Mouse (Mus musculus): ENCODE data around the gene Dlec1.

Dlec1 gene

DNA sequence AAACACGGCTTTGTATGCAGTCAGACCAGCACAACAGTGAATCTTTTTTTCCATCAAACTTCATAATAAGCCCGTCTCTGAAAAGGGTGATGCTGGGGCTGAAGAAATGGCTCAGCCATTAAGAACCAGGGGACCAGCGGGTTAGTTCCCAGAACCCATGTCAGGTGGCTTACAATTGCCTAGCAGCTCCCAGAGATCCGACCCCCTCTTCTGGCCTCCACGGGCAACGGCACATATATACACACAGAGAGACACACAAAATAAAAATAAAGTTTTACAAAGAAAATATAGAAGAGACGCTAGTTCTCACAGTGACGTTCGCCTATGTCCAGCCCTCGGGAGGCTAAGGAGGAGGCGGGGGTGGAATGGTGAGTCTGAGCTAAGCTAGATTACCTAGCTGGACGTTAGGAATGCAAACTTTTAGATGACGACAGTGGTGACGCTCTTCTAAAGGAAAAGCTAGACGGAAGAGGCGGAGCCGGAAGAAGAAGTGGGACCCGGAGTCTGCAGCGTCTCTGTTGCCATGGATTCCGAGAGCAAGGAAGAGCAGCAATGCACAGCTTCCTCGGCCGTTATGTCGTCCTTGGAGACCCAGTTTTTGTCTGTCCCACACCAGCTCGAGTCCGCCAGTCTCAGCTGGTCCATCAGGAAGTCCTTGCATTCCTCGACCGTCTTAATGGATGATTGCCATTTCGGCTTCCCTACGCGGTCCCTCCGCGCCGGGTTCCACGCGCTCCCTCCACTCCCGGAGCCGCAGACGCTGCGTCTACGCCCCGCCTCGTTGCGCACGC lies at the start of gene Dlec1:
Dlec1 (plus strand) TSS at position 487 of the 791 bp plus-strand sequence.
- peak; percentile 83 for DNase-seq

GRCm38 (mm10) chr9:119053964-119054576 lies 48.2 kb upstream of the Dlec1 start:
- DNase-seq = no peak

DNA sequence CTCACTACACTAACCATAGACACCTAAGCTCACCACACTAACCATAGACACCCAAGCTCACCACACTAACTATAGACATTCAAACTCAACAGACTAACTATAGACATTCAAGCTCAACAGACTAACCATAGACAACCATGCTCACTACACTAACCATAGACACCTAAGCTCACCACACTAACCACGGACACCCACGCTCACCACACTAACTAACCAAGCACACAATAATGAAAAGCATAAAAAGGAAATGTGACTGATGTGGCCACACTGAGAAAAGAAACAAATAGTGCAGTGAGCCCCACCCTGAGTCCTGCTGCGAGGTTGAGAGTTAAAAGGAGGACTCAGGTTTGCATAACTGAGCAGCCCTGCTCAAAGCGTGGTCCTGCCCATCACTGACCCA lies 46.9 kb upstream of the Dlec1 start:
- DNase-seq = no peak

DNA sequence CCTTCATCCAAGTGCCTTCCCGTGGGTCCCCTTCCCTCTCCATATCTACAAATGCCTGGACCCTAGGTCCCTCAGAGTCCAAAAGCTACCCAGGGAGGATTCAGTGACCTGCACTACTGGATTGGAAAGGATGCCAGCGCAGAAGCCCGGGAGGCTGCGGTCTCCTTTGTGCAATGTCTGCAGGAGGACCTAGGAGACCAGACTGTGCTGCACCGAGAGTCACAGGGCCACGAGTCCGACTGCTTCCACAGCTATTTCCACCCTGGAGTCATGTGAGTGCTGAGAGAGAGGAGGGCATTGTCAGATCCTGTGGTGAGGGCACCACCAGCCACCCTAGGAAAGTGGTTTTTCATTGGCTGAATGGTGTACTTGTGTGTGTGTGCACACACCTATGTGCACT lies 44.0 kb upstream of the Dlec1 start:
- DNase-seq = no peak

DNA sequence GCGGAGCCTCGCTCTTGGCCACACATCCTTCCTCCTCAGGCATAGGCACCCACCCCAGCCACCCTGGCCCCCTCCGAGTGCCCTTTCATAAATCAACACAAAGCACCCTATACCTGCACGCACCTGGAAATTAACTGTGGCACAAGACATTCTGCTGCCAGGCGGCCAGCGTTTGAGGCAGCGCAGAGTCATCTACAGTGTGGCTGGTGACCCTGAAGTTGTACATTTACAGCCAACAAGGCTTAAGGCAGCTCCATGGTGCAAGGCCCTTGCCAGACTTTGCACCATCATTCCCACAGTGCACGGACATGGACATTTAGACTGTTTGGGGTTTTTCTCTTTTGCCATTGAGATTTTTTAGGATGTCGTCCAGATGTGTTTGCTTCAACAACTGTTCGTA lies 41.6 kb upstream of the Dlec1 start:
- no peak for DNase-seq

DNA sequence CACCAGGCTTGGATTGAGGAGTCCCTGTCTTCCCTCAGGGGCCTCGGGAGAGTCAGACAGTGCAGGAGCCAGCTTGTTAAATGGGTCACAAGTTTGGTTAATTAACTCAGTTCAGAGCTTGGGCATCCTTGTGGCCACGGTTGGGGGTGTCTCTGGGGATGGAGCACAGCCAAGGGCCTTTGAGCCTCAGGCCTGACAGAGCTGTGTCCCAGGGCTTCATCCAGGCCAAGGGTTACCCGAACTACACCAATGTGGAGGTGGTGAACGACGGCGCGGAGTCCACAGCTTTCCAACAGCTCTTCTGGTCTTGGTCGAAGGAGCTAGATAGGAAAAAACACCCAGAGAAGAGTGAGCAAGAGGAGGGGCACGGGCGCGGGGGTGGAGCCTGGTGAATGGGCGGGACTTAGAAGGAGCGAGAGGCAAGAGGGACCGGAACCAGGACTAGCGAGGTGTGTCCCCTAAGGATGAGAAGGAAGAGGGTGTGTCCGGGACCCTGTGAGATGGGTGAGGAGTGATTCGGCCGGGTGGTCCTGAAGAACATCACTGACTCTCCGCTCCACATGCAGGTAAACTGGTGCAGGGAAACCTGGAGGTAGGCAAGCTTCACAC lies 39.1 kb upstream of the Dlec1 start:
- no peak for DNase-seq

DNA sequence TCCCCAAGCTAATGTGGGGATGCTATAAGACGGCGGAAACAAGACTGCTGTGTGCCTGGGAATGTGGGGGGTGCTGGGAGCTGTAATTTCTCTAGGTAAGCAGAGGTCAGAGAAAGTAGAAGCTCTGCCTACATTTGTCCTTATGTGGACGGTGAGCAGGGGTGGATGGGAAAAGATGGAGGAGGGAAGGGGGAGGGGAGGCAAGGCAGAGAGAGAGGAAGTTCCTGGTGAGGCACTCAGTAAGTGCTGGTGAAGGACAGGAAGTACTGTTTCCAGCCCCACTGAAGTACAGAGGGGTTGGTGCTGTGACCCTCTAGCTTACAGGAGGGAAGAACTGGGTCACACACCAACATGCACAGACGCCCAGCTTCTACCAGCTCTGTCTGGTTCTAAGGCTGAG lies 38.0 kb upstream of the Dlec1 start:
- no peak for DNase-seq

- DNase-seq = peak; percentile 75
Observed at GRCm38 (mm10) chr9:119067601-119068000, 34.7 kb upstream of the Dlec1 start.

GRCm38 (mm10) chr9:119068266-119068665 lies 34.0 kb upstream of the Dlec1 start:
- no peak for DNase-seq

DNA sequence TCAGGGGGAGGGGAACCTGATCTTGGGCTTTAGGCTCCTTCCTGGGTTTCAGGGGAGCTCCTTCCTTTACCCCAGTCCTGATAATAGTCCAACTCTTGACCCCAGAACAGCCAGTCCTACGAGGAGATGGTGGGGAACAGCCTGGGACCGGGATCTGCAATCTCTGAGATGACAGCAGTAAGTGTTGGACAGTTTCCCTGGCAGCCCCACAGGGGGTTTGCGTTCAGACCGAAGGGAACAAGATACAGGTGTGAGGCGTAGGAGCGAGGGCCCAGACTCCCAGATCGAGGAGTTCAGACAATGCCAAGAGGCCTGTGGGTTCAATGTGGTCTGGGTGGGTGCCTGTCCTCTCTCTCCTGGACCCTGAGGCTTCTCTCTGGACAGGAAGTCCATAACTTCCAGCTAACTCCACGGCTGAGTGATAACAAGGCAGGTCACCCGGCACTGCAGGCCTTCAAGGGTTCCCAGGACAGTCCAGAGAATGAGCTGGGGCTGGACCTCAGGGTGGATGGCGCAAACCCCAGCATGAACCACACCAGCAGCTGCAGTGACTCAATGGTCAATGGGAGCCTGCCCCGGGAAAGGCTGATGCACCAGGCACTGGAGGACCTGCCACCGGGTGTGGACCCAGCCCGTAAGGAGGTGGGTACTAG lies 32.0 kb upstream of the Dlec1 start:
- no peak for DNase-seq

DNA sequence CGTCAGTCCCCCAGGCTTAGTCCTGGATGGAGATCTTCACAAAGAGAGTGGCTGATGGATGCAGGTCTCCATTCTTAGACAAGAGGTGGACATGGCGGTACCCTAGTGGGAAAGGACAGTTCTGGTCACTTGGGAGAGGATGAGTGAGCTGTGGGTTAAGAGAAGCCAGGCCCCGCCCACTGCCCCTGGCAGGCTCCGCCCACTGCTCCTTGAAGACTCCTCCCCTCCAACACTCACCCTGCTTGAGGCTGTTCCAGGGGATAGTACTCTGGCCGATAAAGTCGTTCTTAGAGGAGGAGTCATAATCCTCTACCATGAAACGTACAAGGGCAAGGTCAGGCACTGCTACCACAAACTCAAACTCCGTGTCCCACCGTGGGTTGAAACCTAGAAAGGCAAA lies 30.5 kb upstream of the Dlec1 start:
- no peak for DNase-seq

DNA sequence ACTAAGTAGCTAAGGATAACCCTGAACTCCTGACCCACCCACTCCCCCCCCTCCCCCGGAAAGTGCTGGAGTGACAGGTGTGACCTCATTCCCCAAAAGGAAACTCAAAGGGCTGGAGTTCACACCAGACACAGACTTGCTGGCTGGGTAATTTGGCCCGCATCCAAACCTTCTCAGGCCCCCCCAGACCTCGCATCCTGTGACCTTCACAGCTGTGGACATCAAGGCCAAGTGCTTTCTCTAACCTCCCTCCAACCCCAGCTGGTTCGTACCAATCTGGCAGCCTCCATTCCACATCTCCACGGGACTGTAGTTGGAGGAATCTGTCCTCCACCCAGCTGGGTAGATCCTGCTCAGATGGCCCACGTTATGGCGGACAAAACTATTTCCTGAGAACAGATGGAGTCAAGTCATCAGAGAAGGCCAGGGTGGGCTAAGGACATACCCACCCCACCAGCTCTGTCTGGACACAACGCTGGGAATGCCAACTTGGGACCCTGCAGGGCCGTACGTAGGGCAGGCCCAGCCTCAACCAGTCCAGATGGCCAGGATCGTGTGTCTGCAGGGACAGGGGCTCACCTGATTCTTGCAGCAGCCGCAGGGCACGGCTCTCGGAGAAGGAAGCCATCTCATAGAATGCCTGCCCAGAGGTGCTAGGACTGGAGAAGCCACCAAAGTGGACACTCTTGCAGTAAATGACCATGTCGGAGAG lies 28.9 kb upstream of the Dlec1 start:
- DNase-seq = no peak

DNA sequence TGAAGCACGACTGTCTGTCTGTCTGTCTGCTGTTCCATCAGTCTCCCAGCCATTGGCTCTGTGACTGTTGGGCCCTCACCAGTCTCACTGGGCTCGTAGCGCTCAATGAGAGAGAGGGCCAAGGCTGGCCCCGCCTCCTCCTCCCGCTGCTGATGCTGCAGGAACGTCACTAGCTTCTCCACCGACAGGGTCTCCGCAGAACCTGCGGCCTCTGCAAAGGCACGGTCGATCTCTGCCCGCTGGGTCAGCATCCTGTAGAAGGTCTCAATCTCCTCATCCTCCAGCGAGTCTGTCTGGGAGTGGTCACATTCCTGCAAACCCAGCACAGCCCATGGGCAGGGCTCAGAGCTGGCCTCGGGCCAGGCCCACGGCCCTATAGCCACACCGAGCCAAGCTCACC lies 26.6 kb upstream of the Dlec1 start:
- DNase-seq = no peak

- no peak for DNase-seq
Observed at GRCm38 (mm10) chr9:119080040-119080675, 22.1 kb upstream of the Dlec1 start.

- DNase-seq = no peak
Observed at GRCm38 (mm10) chr9:119082039-119082438, 20.2 kb upstream of the Dlec1 start.

DNA sequence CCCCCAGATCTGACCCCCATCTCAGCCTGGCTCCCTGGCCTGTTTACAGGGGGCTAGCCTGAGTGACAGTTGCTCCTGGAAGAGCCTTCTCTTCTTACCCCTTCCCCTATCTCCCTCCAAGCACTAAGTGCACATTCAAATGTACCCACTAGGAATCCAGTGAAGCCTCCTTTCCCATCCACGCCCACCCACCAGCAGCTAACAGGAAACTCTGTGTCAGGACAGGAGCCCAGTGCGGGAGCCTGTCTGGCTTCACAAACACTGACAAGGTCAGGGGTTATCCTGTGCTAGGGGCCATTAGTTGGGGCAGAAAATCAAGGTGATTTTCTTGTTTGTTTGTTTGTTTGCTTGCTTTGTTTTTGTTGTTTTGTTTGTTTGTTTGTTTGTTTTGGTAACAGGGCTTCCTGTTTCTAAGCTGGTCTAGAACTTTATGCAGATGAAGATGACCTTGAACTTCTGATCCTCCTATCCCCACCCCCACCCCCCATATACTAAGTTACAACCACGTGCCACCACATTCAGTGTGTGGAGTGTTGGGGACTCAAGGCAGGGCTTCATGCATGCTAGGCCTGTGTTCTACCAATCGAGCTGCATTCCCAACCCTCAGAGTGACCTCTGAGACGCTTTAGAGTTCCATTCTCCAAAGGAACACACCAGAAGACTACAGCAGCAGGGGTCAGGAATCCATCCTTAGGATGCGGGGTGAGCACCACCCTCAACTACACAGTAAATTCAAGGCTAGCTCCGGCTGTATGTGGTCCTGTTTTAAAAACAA lies 19.4 kb upstream of the Dlec1 start:
- no peak for DNase-seq

- DNase-seq = no peak
Observed at GRCm38 (mm10) chr9:119083966-119084365, 18.3 kb upstream of the Dlec1 start.

DNA sequence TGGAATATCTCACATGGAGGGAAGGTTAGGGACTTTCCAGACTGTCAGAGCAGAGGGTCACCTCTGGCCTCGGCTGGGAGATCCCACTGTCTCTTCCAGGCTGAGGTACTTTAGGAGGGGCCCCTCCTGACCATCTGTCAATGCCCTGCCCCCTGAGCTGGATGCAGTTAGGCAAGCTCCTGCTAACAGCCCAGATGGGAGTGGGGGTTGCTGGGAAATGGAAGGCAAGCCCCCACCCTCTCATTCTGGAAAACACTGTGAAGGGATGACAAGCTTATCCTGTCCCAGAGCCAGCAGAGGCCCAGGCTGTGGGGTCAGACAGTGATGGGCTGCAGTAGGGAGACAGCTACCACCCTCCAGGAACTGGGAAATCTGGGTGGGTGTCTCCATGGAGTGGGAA lies 15.8 kb upstream of the Dlec1 start:
- DNase-seq = no peak

- DNase-seq = no peak
Observed at GRCm38 (mm10) chr9:119087309-119087708, 15.0 kb upstream of the Dlec1 start.

- DNase-seq = peak; percentile 80
Observed at GRCm38 (mm10) chr9:119088148-119088801, 14.0 kb upstream of the Dlec1 start.

DNA sequence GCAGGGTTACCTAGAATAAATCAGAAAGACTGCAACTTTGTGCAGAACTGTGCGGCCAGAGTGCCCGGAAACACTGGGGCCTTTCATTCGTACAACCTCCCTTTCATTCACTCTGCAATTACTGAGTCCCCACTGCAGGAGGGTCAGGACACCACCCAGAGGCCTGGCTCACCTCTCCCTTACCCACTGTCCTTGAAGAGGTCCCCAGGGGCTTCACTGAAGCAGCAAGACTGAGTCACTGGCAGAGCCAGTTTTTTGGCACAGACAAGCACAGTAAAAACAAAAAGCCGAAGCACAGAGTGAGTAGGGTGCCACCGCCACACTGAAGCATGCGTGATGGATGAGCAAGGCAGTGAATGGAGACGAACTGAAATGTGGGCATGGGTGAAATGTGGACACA lies 12.8 kb upstream of the Dlec1 start:
- no peak for DNase-seq

Measured in right cerebral cortex, postnatal 25 days (tissue).